Mouse (Mus musculus): Measurements from ENCODE around the gene Kif9. TPM values are rescaled to one million over a fixed set of nuclear protein-coding genes. Genes with fewer than 3 reads are reported as not detected.

Gene Kif9
- polyA plus RNA-seq, 1 experiment = 0.48 TPM

DNA sequence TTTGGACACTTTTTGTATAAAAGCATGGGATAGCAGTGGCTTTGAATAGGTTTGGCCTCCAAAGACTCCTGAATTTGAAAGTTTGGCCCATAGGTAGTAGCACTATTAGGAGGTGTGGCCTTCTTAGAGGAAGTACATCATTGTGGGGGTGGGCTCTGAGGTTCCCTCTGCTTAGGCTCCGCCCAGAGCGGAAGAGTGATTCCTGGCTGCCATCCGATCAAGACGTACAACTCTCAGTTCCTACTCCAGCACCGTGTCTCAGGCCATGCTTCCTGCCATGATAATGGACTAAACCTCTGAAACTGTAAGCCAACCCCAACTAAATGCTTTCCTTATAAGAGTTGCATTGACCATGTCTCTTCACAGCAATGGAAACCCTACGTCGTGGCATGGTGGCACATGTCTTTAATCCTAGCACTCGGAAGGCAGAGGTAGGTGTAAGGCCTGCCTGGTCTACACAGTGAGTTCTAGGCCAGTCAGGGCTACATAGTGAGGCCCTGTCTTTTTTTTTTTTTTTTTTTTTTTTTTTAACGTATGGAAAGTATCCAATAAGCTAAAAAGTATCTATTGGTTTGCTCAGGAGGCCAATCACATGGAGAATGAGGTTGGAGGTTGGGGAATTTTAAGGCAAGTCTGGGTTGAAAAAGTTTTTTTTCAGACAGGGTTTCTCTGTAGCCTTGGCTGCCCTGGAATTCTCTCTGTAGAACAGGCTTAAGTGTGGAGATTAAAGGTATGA, 52.4 kb downstream of the Kif9 start:
- no peaks in the 10 kb centered on the region for H3K36me3 ChIP-seq (ENCODE audit: control insufficient read depth, insufficient read depth)

DNA sequence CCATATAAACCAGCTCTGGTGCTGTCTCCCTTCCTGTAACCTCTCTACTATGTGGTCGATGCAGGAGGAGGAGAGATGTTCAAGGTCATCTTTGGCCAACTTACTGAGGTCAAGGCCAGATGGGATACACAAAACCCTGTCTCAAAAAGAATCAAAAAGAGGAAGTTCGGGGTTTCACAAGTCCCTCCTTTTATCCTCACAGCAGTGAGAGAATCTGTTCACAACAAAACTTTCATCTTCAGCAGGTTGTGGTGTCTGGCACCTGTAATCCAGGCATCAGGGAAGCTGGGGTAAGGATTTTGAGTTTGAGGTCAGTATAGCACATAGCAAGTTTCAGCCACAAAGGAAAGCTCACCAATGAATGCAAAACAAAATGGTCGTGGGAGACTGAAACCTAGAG, 53.9 kb downstream of the Kif9 start:
- Histone ChIP-seq H3ac (ENCODE audit: control insufficient read depth, insufficient read length) (no peak overlapping the region), H3K27me3 (ENCODE audit: control insufficient read depth, insufficient read depth, insufficient read length) (no peaks in the 10 kb centered on the region), H3K36me3 (ENCODE audit: control insufficient read depth, insufficient read depth) (no peaks in the 10 kb centered on the region), H3K4me2 (ENCODE audit: low read depth) (peak overlapping the region; percentile 80), H3K79me2 (ENCODE audit: control insufficient read depth, insufficient read depth) (peaks cover 28% of the 10 kb centered on the region), H3K4me3 (no peak overlapping the region)
- no peak for TF ChIP-seq TCF12 (IDR thresholded peaks at IDR 0.05; ENCODE audit: insufficient read depth, poor library complexity, severe bottlenecking)
- no peak for TF ChIP-seq POLR2A (IDR thresholded peaks at IDR 0.05; ENCODE audit: insufficient read length, low read depth)
- TF ChIP-seq MYOG (IDR thresholded peaks at IDR 0.05; ENCODE audit: control insufficient read depth in 1 of 3, insufficient read depth in 1 of 3, insufficient read length in 2 of 3, low read depth in 2 of 3) = no peak
- TF ChIP-seq POLR2AphosphoS2 (IDR thresholded peaks at IDR 0.05; ENCODE audit: insufficient read length, low read depth) = no peak
- TF ChIP-seq CEBPB (IDR thresholded peaks at IDR 0.05; ENCODE audit: insufficient read depth, poor library complexity, severe bottlenecking) = no peak
- no peak for TF ChIP-seq MAX (IDR thresholded peaks at IDR 0.05; ENCODE audit: low read depth)
- TF ChIP-seq E2F4 (IDR thresholded peaks at IDR 0.05; ENCODE audit: insufficient read depth) = no peak
- TF ChIP-seq SRF (IDR thresholded peaks at IDR 0.05; ENCODE audit: control insufficient read depth, insufficient read length, low read depth) = no peak
- TF ChIP-seq REST (IDR thresholded peaks at IDR 0.05; ENCODE audit: insufficient read depth, insufficient read length) = no peak
- TF ChIP-seq TCF3 (IDR thresholded peaks at IDR 0.05; ENCODE audit: insufficient read length, low read depth) = no peak
- TF ChIP-seq USF1 (IDR thresholded peaks at IDR 0.05; ENCODE audit: low read depth) = no peak
- TF ChIP-seq MYOD1 (IDR thresholded peaks at IDR 0.05; ENCODE audit: control insufficient read depth in 1 of 3, insufficient read length in 2 of 3, low read depth in 2 of 3) = no peak

More for the DNA sequence above, 52.4 kb downstream of the Kif9 start:
- Histone ChIP-seq H3K4me3 (no peak overlapping the region), H3K27me3 (ENCODE audit: control insufficient read depth, insufficient read depth, insufficient read length) (peaks cover 5% of the 10 kb centered on the region), H3K4me2 (ENCODE audit: low read depth) (no peak overlapping the region), H3K79me2 (ENCODE audit: control insufficient read depth, insufficient read depth) (peaks cover 13% of the 10 kb centered on the region), H3ac (ENCODE audit: control insufficient read depth, insufficient read length) (no peak overlapping the region)
- TF ChIP-seq MYOG (IDR thresholded peaks at IDR 0.05; ENCODE audit: control insufficient read depth in 1 of 3, insufficient read depth in 1 of 3, insufficient read length in 2 of 3, low read depth in 2 of 3) (no peak), USF1 (IDR thresholded peaks at IDR 0.05; ENCODE audit: low read depth) (no peak), POLR2A (IDR thresholded peaks at IDR 0.05; ENCODE audit: insufficient read length, low read depth) (no peak), TCF3 (IDR thresholded peaks at IDR 0.05; ENCODE audit: insufficient read length, low read depth) (no peak), MYOD1 (IDR thresholded peaks at IDR 0.05; ENCODE audit: control insufficient read depth in 1 of 3, insufficient read length in 2 of 3, low read depth in 2 of 3) (no peak), POLR2AphosphoS2 (IDR thresholded peaks at IDR 0.05; ENCODE audit: insufficient read length, low read depth) (no peak), SRF (IDR thresholded peaks at IDR 0.05; ENCODE audit: control insufficient read depth, insufficient read length, low read depth) (no peak), TCF12 (IDR thresholded peaks at IDR 0.05; ENCODE audit: insufficient read depth, poor library complexity, severe bottlenecking) (no peak), MAX (IDR thresholded peaks at IDR 0.05; ENCODE audit: low read depth) (no peak), E2F4 (IDR thresholded peaks at IDR 0.05; ENCODE audit: insufficient read depth) (no peak)

DNA sequence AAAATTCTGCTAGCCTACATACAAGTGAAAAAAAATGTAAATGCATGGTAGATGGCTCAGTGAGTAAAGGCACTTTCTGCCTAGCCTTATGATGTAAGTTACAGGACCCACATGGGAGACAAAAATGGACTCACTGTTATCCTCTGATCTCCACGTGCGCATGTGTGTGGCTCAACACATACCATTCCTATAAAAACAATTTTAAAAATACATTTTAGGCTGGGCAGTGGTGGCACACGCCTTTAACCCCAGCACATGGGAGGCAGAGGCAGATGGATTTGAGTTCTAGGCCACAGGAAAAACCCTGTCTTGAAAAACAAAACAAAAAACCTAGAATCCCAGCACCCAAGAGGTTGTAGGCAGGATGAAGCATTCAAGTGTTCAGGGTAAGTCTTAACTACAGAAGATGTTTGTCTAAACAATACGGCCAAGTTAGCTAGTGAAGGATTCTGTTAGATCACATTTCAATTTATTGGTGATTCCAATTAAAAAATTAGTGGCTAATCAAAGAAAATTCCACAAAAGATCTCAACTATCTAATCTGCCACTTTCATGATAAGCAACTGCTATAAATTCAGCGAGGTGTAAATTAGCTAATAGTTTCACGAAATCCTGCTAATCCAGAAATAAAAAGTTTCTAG, 54.5 kb downstream of the Kif9 start:
- H3K27me3 ChIP-seq (ENCODE audit: control insufficient read depth, insufficient read depth, insufficient read length) = no peaks in the 10 kb centered on the region
- TF ChIP-seq MAX (IDR thresholded peaks at IDR 0.05; ENCODE audit: low read depth) (no peak), MYOD1 (IDR thresholded peaks at IDR 0.05; ENCODE audit: control insufficient read depth in 1 of 3, insufficient read length in 2 of 3, low read depth in 2 of 3) (no peak)
- H3K79me2 ChIP-seq (ENCODE audit: control insufficient read depth, insufficient read depth) = peaks cover 34% of the 10 kb centered on the region
- no peaks in the 10 kb centered on the region for H3K36me3 ChIP-seq (ENCODE audit: control insufficient read depth, insufficient read depth)
- peak overlapping the region; percentile 74 for H3K4me3 ChIP-seq
- peak overlapping the region; percentile 98 for H3ac ChIP-seq (ENCODE audit: control insufficient read depth, insufficient read length)
- peak overlapping the region; percentile 80 for H3K4me2 ChIP-seq (ENCODE audit: low read depth)

DNA sequence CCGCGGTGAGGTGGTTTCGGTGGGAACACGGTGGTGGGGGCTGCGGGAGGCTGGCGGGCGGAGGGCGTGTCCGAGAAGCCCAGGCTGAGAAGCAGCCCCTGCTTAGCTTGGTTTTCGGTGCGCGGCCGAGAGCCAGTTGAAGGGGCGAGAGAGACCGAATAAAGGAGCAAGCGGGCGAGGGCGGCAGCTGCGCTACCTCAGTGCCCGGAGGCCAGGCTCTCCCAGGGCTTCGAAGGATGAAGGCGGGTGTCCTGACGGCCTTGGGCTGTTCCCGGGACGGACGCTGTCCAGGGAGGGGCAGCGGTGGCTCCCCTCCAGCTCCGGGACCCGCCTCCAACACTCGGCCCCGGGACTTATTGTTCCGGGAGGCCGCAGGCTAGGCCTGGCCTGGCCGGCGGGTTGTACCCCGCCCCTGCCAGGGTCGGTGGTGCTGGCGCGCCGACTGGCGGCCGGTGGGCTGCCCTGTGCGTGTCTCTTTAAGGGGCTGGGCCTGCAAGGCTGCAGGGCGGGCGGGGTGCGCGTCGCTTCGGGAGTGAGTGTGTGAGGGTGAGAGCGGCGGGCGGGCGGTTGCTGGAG, 55.2 kb downstream of the Kif9 start:
- TF ChIP-seq E2F4 (IDR thresholded peaks at IDR 0.05; ENCODE audit: insufficient read depth) (no peak), MYOD1 (IDR thresholded peaks at IDR 0.05; ENCODE audit: control insufficient read depth in 1 of 3, insufficient read length in 2 of 3, low read depth in 2 of 3) (no peak), CEBPB (IDR thresholded peaks at IDR 0.05; ENCODE audit: insufficient read depth, poor library complexity, severe bottlenecking) (no peak), MYOG (IDR thresholded peaks at IDR 0.05; ENCODE audit: control insufficient read depth in 1 of 3, insufficient read depth in 1 of 3, insufficient read length in 2 of 3, low read depth in 2 of 3) (peak in 1 of 3 experiments; percentile 27), POLR2A (IDR thresholded peaks at IDR 0.05; ENCODE audit: insufficient read length, low read depth) (peak; percentile 77), TCF12 (IDR thresholded peaks at IDR 0.05; ENCODE audit: insufficient read depth, poor library complexity, severe bottlenecking) (no peak), MAX (IDR thresholded peaks at IDR 0.05; ENCODE audit: low read depth) (no peak), REST (IDR thresholded peaks at IDR 0.05; ENCODE audit: insufficient read depth, insufficient read length) (no peak), TCF3 (IDR thresholded peaks at IDR 0.05; ENCODE audit: insufficient read length, low read depth) (no peak), SRF (IDR thresholded peaks at IDR 0.05; ENCODE audit: control insufficient read depth, insufficient read length, low read depth) (peak; percentile 40), USF1 (IDR thresholded peaks at IDR 0.05; ENCODE audit: low read depth) (no peak), POLR2AphosphoS2 (IDR thresholded peaks at IDR 0.05; ENCODE audit: insufficient read length, low read depth) (peak; percentile 73)
- Histone ChIP-seq H3K4me3 (peak overlapping the region; percentile 74), H3K27me3 (ENCODE audit: control insufficient read depth, insufficient read depth, insufficient read length) (no peaks in the 10 kb centered on the region), H3K36me3 (ENCODE audit: control insufficient read depth, insufficient read depth) (no peaks in the 10 kb centered on the region), H3ac (ENCODE audit: control insufficient read depth, insufficient read length) (peak overlapping the region; percentile 98), H3K4me2 (ENCODE audit: low read depth) (peak overlapping the region; percentile 80), H3K79me2 (ENCODE audit: control insufficient read depth, insufficient read depth) (peaks cover 41% of the 10 kb centered on the region)
